Mouse (Mus musculus) ES-E14 (cell line): ENCODE results near the gene Rbm42. TPM values are rescaled to one million over a fixed set of nuclear protein-coding genes. Genes with fewer than 3 reads are reported as not detected.

ENCODE experiments used
- DNase-seq: peaks from one replicate; pipeline ENCODE4 v3.0.0-alpha.2; 2013; ENCODE audit warnings: low read depth, low spot score
- H3K27ac ChIP-seq: 2 replicates; pipeline ENCODE4 v1.5.1; 2012; ENCODE audit warnings: low read depth, mild to moderate bottlenecking, low read length, moderate library complexity, mixed read lengths; ENCODE audit not compliant: poor library complexity, insufficient read depth, severe bottlenecking
- H3K36me3 ChIP-seq: 2 replicates; pipeline ENCODE4 v1.6.1; 2012; ENCODE audit warnings: mild to moderate bottlenecking, low read length, moderate library complexity, mixed read lengths; ENCODE audit not compliant: control insufficient read depth, poor library complexity, insufficient read depth, severe bottlenecking
- H3K4me1 ChIP-seq, 2 experiments: fragments of 150-350 bp in 1 of 2; sonication (generic) in 1 of 2; 2 replicates each; pipeline ENCODE4 v1.6.1; 2012; ENCODE audit warnings: low read length in 2 of 2, mild to moderate bottlenecking in 1 of 2, mixed read lengths in 1 of 2; ENCODE audit not compliant: control insufficient read depth in 2 of 2, insufficient read depth in 2 of 2, poor library complexity in 1 of 2
- H3K4me3 ChIP-seq, 2 experiments: fragments of 150-350 bp in 1 of 2; sonication (generic) in 1 of 2; 2 replicates each; pipeline ENCODE4 v1.5.1; 2012; ENCODE audit warnings: low read length in 2 of 2, low read depth in 1 of 2, mild to moderate bottlenecking in 1 of 2, mixed read lengths in 1 of 2; ENCODE audit not compliant: insufficient read depth in 1 of 2, poor library complexity in 1 of 2, severe bottlenecking in 1 of 2
- H3K9ac ChIP-seq: 2 replicates; pipeline ENCODE4 v1.6.1; 2012; ENCODE audit warnings: low read depth, mild to moderate bottlenecking, low read length, mixed read lengths; ENCODE audit not compliant: poor library complexity, insufficient read depth, severe bottlenecking
- H3K9me3 ChIP-seq: fragments of 150-350 bp; sonication (generic); 2 replicates; pipeline ENCODE4 v1.6.1; 2012; ENCODE audit warnings: low read depth, mild to moderate bottlenecking, low read length; ENCODE audit not compliant: control insufficient read depth, insufficient read depth
- CHD2 ChIP-seq: IDR thresholded peaks from 2 replicates; pipeline ENCODE4 v1.6.1; 2014; ENCODE audit warnings: mild to moderate bottlenecking, low read depth, low read length, inconsistent platforms
- HCFC1 ChIP-seq: IDR thresholded peaks from 2 replicates; pipeline ENCODE4 v1.6.1; 2012; ENCODE audit warnings: low read length, inconsistent platforms, borderline replicate concordance; ENCODE audit not compliant: insufficient read depth
- MAFK ChIP-seq: IDR thresholded peaks from 2 replicates; pipeline ENCODE4 v1.6.1; 2014; ENCODE audit warnings: mild to moderate bottlenecking, low read depth, low read length, inconsistent platforms; ENCODE audit not compliant: insufficient read depth
- ZC3H11A ChIP-seq: IDR thresholded peaks from 2 replicates; pipeline ENCODE4 v1.6.1; 2012; ENCODE audit warnings: low read depth, mild to moderate bottlenecking, inconsistent platforms, low read length, borderline replicate concordance
- ZNF384 ChIP-seq: IDR thresholded peaks from 2 replicates; pipeline ENCODE4 v1.6.1; 2012; ENCODE audit warnings: low read depth, low read length, inconsistent platforms
- in situ Hi-C, 2 experiments: fragments of 600-800 bp; cut with MboI; formaldehyde crosslinking; loops; one replicate each; pipeline ENCODE4 v1.15.1; 2025; ENCODE audit warnings: low sequenced_read_pairs in 2 of 2, inconsistent platforms in 1 of 2; ENCODE audit not compliant: unreplicated experiment in 2 of 2
- total RNA-seq: library from RNA; depleted of rRNA; stranded (reverse); fragments of 300-350 nt; gene quantifications from 2 replicates; pipeline ENCODE4 v1.2.3, GENCODE M21; 2012

The Rbm42 gene
- total RNA-seq, 1 experiment: 86.0 TPM

DNA sequence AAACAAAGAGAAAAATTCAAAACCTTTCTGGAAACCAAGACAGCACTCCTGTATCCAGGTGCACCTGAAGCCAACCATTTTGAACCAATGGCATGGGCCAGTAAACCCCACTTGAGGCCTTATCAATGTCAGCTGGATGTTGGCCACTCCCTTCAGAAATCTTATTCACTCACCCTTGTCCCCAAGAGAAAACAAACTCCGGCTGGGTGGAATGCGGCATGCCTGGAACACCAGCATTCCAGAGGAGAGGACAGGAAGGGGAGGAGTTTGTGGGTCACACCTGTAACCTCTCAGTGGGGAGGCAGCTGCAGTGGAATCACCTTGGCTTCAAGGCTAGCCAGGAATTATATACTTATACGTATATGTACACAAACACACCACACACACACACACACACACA, 47.5 kb downstream of the Rbm42 start:
- peak; percentile 72 for DNase-seq
- H3K4me1 ChIP-seq: peaks cover 8 to 27% of the 10 kb centered on the region in 2 experiments
- no peaks in the 10 kb centered on the region for H3K36me3 ChIP-seq
- in situ Hi-C loops: no loop called here
- no peaks in the 10 kb centered on the region for H3K9me3 ChIP-seq
- peak overlapping the region; percentile 76 for H3K27ac ChIP-seq
- H3K4me3 ChIP-seq: no peak overlapping the region
- no peak overlapping the region for H3K9ac ChIP-seq
- TF ChIP-seq ZNF384 (no peak), MAFK (no peak), ZC3H11A (no peak), HCFC1 (0 out of 2 replicates have a peak, but pooled peaks have one; percentile 27), CHD2 (0 out of 2 replicates have a peak, but pooled peaks have one; percentile 29)

DNA sequence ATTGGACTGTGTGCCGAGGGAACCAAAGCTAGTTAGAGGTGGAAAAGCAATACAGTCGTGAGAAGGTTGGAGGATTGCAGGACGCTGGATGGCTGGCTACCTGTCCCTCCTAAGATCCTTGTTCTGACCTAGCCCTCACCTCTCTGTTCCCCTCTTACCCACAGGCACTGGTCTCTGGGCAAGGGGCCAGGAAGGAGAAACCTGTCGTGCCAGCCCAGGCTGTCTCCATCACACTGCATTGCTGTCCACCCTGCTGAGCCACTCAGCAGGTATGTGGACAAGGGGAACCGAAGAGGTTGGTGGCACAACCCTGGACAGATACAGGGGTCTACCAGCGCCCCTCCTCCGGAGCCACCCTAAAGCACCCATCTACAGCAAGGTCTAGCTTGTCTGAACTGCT, 49.5 kb downstream of the Rbm42 start:
- Histone ChIP-seq H3K4me3 (0 out of 4 replicates have a peak overlapping the region, but pooled peaks of 1 of the 2 experiments have one; percentile 43), H3K4me1 (peaks cover 8 to 22% of the 10 kb centered on the region in 2 experiments), H3K9ac (peak overlapping the region; percentile 33; the same call in 1 of the 2 replicates), H3K36me3 (no peaks in the 10 kb centered on the region), H3K27ac (peak overlapping the region; percentile 54), H3K9me3 (no peaks in the 10 kb centered on the region)
- TF ChIP-seq HCFC1 (no peak), MAFK (no peak), CHD2 (no peak), ZC3H11A (no peak), ZNF384 (no peak)
- DNase-seq: no peak
- in situ Hi-C loops: no loop called here

GRCm38 (mm10) chr7:30599933-30600353, 50.2 kb downstream of the Rbm42 start:
- in situ Hi-C loops: no loop called here
- 0 out of 2 replicates have a peak, but pooled peaks have one; percentile 29 for TF ChIP-seq MAFK
- TF ChIP-seq ZNF384: no peak
- peak; percentile 82; the same call in 1 of the 2 replicates for TF ChIP-seq CHD2
- peak overlapping the region; percentile 33; the same call in 1 of the 2 replicates for H3K9ac ChIP-seq
- H3K9me3 ChIP-seq: no peaks in the 10 kb centered on the region
- peak overlapping the region; percentile 54; the same call in 1 of the 2 replicates for H3K27ac ChIP-seq
- peaks cover 8 to 23% of the 10 kb centered on the region in 2 experiments for H3K4me1 ChIP-seq
- H3K36me3 ChIP-seq: no peaks in the 10 kb centered on the region
- peak overlapping the region; percentile 5 to 43; a peak in 2 of 4 replicates for H3K4me3 ChIP-seq
- DNase-seq: peak; percentile 88

- H3K9me3 ChIP-seq: no peaks in the 10 kb centered on the region
- H3K4me1 ChIP-seq: peaks cover 8 to 25% of the 10 kb centered on the region in 2 experiments
- no peak within 1 kb of the TSS for H3K27ac ChIP-seq
- H3K36me3 ChIP-seq: no peaks in the 10 kb centered on the region
- peak; percentile 85 for TF ChIP-seq CHD2
- no peak for TF ChIP-seq ZC3H11A
- DNase-seq: no peak
- in situ Hi-C loops: no loop called here
- peak within 1 kb of the TSS; percentile 5 to 23; a peak in 1 of 4 replicates for H3K4me3 ChIP-seq
- H3K9ac ChIP-seq: peak within 1 kb of the TSS; percentile 4; the same call in 1 of the 2 replicates
Observed at GRCm38 (mm10) chr7:30598786-30599185, 51.3 kb downstream of the Rbm42 start, which contains the start of gene Zbtb32. Gene Zbtb32 (minus strand): TSS chr7:30598909.

DNA sequence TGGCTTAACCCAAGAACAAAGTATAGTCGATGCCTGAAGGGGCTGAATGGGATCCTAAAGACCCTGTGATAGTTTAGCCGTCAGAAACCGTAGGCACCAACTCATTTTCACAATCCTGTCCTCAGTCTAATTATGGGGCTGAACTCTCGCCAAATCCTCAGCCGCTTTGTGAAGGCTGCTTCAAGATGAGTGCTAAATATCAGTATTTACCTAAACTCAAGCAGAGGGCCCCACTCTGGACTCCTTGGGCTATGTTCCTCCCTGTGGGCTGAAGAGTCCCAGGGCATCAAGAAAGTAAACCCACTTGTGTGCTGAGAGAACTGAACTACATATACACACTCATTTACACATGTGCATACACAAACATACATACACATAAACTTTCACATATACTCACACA, 53.3 kb downstream of the Rbm42 start:
- DNase-seq: no peak
- Histone ChIP-seq H3K4me3 (no peak overlapping the region), H3K9me3 (no peaks in the 10 kb centered on the region), H3K9ac (no peak overlapping the region), H3K36me3 (no peaks in the 10 kb centered on the region), H3K4me1 (peaks cover 4 to 24% of the 10 kb centered on the region in 2 experiments), H3K27ac (no peak overlapping the region)
- TF ChIP-seq ZC3H11A: no peak
- TF ChIP-seq MAFK: no peak
- no peak for TF ChIP-seq ZNF384
- no peak for TF ChIP-seq CHD2
- in situ Hi-C loops: no loop called here
